7 mouse cellular contexts compared by ENCODE assay signal in the genomic region with DNA sequence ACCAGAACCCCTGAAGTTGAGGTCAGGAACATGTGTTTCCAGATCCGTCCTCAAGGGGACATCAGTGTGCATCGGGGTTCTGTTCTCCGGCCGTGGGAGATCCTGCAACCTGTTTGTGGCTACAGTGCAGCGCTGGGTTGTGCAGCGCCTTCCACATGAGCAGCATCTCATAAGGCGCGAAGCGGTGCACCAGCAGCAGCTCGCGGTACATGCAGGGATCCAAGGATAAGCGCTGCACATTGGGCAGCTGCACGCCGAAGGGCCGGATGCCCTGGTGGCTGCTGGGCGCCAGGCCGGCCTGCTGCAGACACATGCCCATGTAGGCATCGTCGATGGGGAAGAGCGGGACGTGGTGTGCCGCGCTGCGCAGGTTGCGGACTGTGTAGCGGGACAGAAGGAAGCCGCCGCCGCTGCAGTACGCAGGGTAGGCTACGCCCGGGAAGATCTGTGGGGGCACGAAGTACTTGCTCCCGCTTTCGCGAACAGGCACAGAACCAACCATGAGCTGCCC. TPM values are rescaled to one million over a fixed set of nuclear protein-coding genes. Genes with fewer than 3 reads are reported as not detected.
DNase-seq lines count a peak whose midpoint lies in the region; ATAC-seq and TF ChIP-seq lines count a peak whose summit lies in the region.

No protein-coding gene starts in this region.

- H3K36me3 ChIP-seq in liver, adult 2 months (ENCODE audit: control insufficient read depth, insufficient read depth, low read length), result no peaks in the 10 kb centered on the region
- no peaks in the 10 kb centered on the region for H3K36me3 ChIP-seq in forebrain, embryonic 13.5 days (ENCODE audit: poor library complexity, severe bottlenecking)
- no peaks in the 10 kb centered on the region for H3K36me3 ChIP-seq in kidney, embryonic 16.5 days (ENCODE audit: insufficient read depth, low read length)
- H3K36me3 ChIP-seq in stomach, embryonic 16.5 days (ENCODE audit: control insufficient read depth, insufficient read depth, low read length), result no peaks in the 10 kb centered on the region

- peak overlapping the region; percentile 38; the same call in 1 of the 2 replicates for H3K4me3 ChIP-seq in liver, adult 2 months (ENCODE audit: insufficient read depth, low read depth, low read length)
- H3K4me3 ChIP-seq in bone marrow macrophage, adult 2 months (ENCODE audit: insufficient read depth, low read length), result peak overlapping the region; percentile 40
- H3K4me3 ChIP-seq in forebrain, embryonic 13.5 days, result peak overlapping the region; percentile 46
- peak overlapping the region; percentile 43 for H3K4me3 ChIP-seq in kidney, embryonic 16.5 days (ENCODE audit: low read length)
- peak overlapping the region; percentile 43 for H3K4me3 ChIP-seq in stomach, embryonic 16.5 days (replicated peaks; ENCODE audit: low read length)

- TF ChIP-seq POLR2A in liver, adult 2 months (IDR thresholded peaks at IDR 0.05; ENCODE audit: extremely low read depth, insufficient read depth, low read length), result no peak
- no peak for TF ChIP-seq POLR2A in bone marrow macrophage, adult 2 months (IDR thresholded peaks at IDR 0.05; ENCODE audit: borderline replicate concordance, low read depth, low read length)

- H3K4me1 ChIP-seq in liver, adult 2 months (ENCODE audit: control insufficient read depth, insufficient read depth, low read length), result peaks cover 7% of the 10 kb centered on the region
- peaks cover 8% of the 10 kb centered on the region for H3K4me1 ChIP-seq in bone marrow macrophage, adult 2 months (ENCODE audit: control insufficient read depth, insufficient read depth, low read length)
- peaks cover 20% of the 10 kb centered on the region for H3K4me1 ChIP-seq in forebrain, embryonic 13.5 days
- peaks cover 13% of the 10 kb centered on the region for H3K4me1 ChIP-seq in kidney, embryonic 16.5 days (ENCODE audit: insufficient read depth, low read length)
- H3K4me1 ChIP-seq in stomach, embryonic 16.5 days (ENCODE audit: control insufficient read depth, insufficient read depth, low read length), result peaks cover 14% of the 10 kb centered on the region

- no peak overlapping the region; the same call in 1 of the 2 replicates for H3K9ac ChIP-seq in liver, adult 2 months (ENCODE audit: low read depth, low read length)
- H3K9ac ChIP-seq in forebrain, embryonic 13.5 days, result peak overlapping the region; percentile 61
- peak overlapping the region; percentile 46; the same call in 1 of the 2 replicates for H3K9ac ChIP-seq in kidney, embryonic 16.5 days (replicated peaks; ENCODE audit: low read length)
- no peak overlapping the region for H3K9ac ChIP-seq in stomach, embryonic 16.5 days (ENCODE audit: low read length)

- DNase-seq in liver, adult 2 months (ENCODE audit: extremely low read depth, low read depth, low spot score), result peak; percentile 21
- no peak for DNase-seq in liver

- peak overlapping the region; percentile 90 for H3K4me2 ChIP-seq in forebrain, embryonic 13.5 days
- peak overlapping the region; percentile 60 for H3K4me2 ChIP-seq in kidney, embryonic 16.5 days (replicated peaks; ENCODE audit: low read depth, low read length)
- H3K4me2 ChIP-seq in stomach, embryonic 16.5 days (ENCODE audit: low read depth, low read length), result peak overlapping the region; percentile 78

- no peak overlapping the region for H3K27ac ChIP-seq in liver, adult 2 months (replicated peaks; ENCODE audit: insufficient read depth, low read depth, low read length)
- no peak overlapping the region for H3K27ac ChIP-seq in bone marrow macrophage, adult 2 months (ENCODE audit: insufficient read depth, low read depth, low read length)
- H3K27ac ChIP-seq in forebrain, embryonic 13.5 days, result no peak overlapping the region
- no peak overlapping the region for H3K27ac ChIP-seq in kidney, embryonic 16.5 days (ENCODE audit: low read length)
- H3K27ac ChIP-seq in stomach, embryonic 16.5 days (ENCODE audit: low read length), result no peak overlapping the region

- peaks cover 12% of the 10 kb centered on the region for H3K27me3 ChIP-seq in liver, adult 2 months (ENCODE audit: control insufficient read depth, insufficient read depth, low read length)
- peaks cover 87% of the 10 kb centered on the region for H3K27me3 ChIP-seq in forebrain, embryonic 13.5 days
- peaks cover 40% of the 10 kb centered on the region for H3K27me3 ChIP-seq in kidney, embryonic 16.5 days (ENCODE audit: insufficient read depth, low read length)
- H3K27me3 ChIP-seq in stomach, embryonic 16.5 days (ENCODE audit: control insufficient read depth, insufficient read depth, low read length), result peaks cover 47% of the 10 kb centered on the region

- H3K79me2 ChIP-seq in liver, adult 2 months (ENCODE audit: control insufficient read depth, insufficient read depth, low read length), result no peaks in the 10 kb centered on the region

- peak; percentile 79 for ATAC-seq in forebrain, embryonic 13.5 days
- ATAC-seq in kidney, embryonic 16.5 days (ENCODE audit: low FRiP score, low TSS enrichment), result peak; percentile 36
- ATAC-seq in megakaryocyte, adult 5-6 weeks (ENCODE audit: poor library complexity, severe bottlenecking), result peak; percentile 72
- ATAC-seq in stomach, embryonic 16.5 days (ENCODE audit: insufficient read depth, low FRiP score), result no peak

- WGBS in liver, adult 2 months, result 5% methylated on average over 36 of the region's 36 CpGs
- 2% methylated on average over 36 of the region's 36 CpGs for WGBS in forebrain, embryonic 13.5 days
- WGBS in kidney, embryonic 16.5 days, result 5% methylated on average over 36 of the region's 36 CpGs
- 3% methylated on average over 36 of the region's 36 CpGs for WGBS in stomach, embryonic 16.5 days

- TF ChIP-seq CTCF in liver, adult 2 months (IDR thresholded peaks at IDR 0.05; ENCODE audit: low read depth, low read length), result peak; percentile 56; the same call in 1 of the 2 replicates
- no peak; the same call in 1 of the 2 replicates for TF ChIP-seq CTCF in bone marrow macrophage, adult 2 months (IDR thresholded peaks at IDR 0.05; ENCODE audit: low read depth, low read length)

- no peaks in the 10 kb centered on the region for H3K9me3 ChIP-seq in forebrain, embryonic 13.5 days (replicated peaks)
- H3K9me3 ChIP-seq in kidney, embryonic 16.5 days (ENCODE audit: low read length), result no peaks in the 10 kb centered on the region
- H3K9me3 ChIP-seq in stomach, embryonic 16.5 days (replicated peaks; ENCODE audit: control insufficient read depth, low read length), result no peaks in the 10 kb centered on the region

RNA-seq across cellular contexts. Expression of a gene that starts 5.7 kb away (rescaled TPM):
- not detected in 2 replicates for total RNA-seq in liver, adult 2 months (2014; rRNA removed)
- 0.04 and 0.12 TPM in 2 replicates for polyA plus RNA-seq in liver, adult 2 months (2012; rRNA removed)
- 0.31 and 0.45 TPM in 2 replicates for polyA plus RNA-seq in bone marrow macrophage, adult 2 months (2012; ENCODE audit: insufficient read depth, insufficient read length, missing spikeins)
- 0.09 and 0.12 TPM in 2 replicates for polyA plus RNA-seq in forebrain, embryonic 13.5 days (2015; fragmentation: Nextera tagmentation; extraction: Ambion mirVana)
- 0.06 and 0.09 TPM in 2 replicates for polyA plus RNA-seq in kidney, embryonic 16.5 days (2015; fragmentation: Nextera tagmentation; extraction: Ambion mirVana)
- total RNA-seq in megakaryocyte, adult 5-6 weeks (2015), result 0.11 and 0.38 TPM in 2 replicates
- total RNA-seq in megakaryocyte, adult 5-6 weeks (2017), result 0.28 and 0.59 TPM in 2 replicates
- polyA plus RNA-seq in stomach, embryonic 16.5 days (2015; fragmentation: Nextera tagmentation; extraction: Ambion mirVana), result not detected in 2 replicates

RNA-seq across cellular contexts. Expression of a gene that starts 15.5 kb away (rescaled TPM):
- total RNA-seq in liver, adult 2 months (2014; rRNA removed), result 1.0 and 1.6 TPM in 2 replicates
- polyA plus RNA-seq in liver, adult 2 months (2012; rRNA removed), result 2.2 TPM in 2 replicates
- 9.1 and 11.5 TPM in 2 replicates for polyA plus RNA-seq in bone marrow macrophage, adult 2 months (2012; ENCODE audit: insufficient read depth, insufficient read length, missing spikeins)
- 9.3 and 10.0 TPM in 2 replicates for polyA plus RNA-seq in forebrain, embryonic 13.5 days (2015; fragmentation: Nextera tagmentation; extraction: Ambion mirVana)
- 17.4 and 19.5 TPM in 2 replicates for polyA plus RNA-seq in kidney, embryonic 16.5 days (2015; fragmentation: Nextera tagmentation; extraction: Ambion mirVana)
- total RNA-seq in megakaryocyte, adult 5-6 weeks (2015), result 1.1 TPM in 2 replicates
- total RNA-seq in megakaryocyte, adult 5-6 weeks (2017), result 0.73 and 0.89 TPM in 2 replicates
- 24.5 and 34.3 TPM in 2 replicates for polyA plus RNA-seq in stomach, embryonic 16.5 days (2015; fragmentation: Nextera tagmentation; extraction: Ambion mirVana)

RNA-seq across cellular contexts. Expression of a gene that starts 48.3 kb away (rescaled TPM):
- 0.07 and 0.18 TPM in 2 replicates for total RNA-seq in liver, adult 2 months (2014; rRNA removed)
- 0.12 and 0.22 TPM in 2 replicates for polyA plus RNA-seq in liver, adult 2 months (2012; rRNA removed)
- polyA plus RNA-seq in bone marrow macrophage, adult 2 months (2012; ENCODE audit: insufficient read depth, insufficient read length, missing spikeins), result not detected in 2 replicates
- 0.42 and 0.52 TPM in 2 replicates for polyA plus RNA-seq in forebrain, embryonic 13.5 days (2015; fragmentation: Nextera tagmentation; extraction: Ambion mirVana)
- polyA plus RNA-seq in kidney, embryonic 16.5 days (2015; fragmentation: Nextera tagmentation; extraction: Ambion mirVana), result 0.49 and 0.81 TPM in 2 replicates
- not detected in 2 replicates for total RNA-seq in megakaryocyte, adult 5-6 weeks (2015)
- total RNA-seq in megakaryocyte, adult 5-6 weeks (2017), result not detected in 2 replicates
- polyA plus RNA-seq in stomach, embryonic 16.5 days (2015; fragmentation: Nextera tagmentation; extraction: Ambion mirVana), result 2.1 and 2.5 TPM in 2 replicates

Comparison
In these comparisons a context has a peak if more than half of its experiments do, and no peak if none do; other contexts are left out.
1. H3K9ac ChIP-seq: peak in forebrain, embryonic 13.5 days (single experiment) and kidney, embryonic 16.5 days (single experiment); none in liver, adult 2 months (single experiment) and stomach, embryonic 16.5 days (single experiment).
2. Peak in every context shown above with its lines, with median percentiles within 50 percentile points of each other: H3K4me3 ChIP-seq and H3K4me2 ChIP-seq.